Mouse (Mus musculus) embryonic facial prominence, embryonic 10.5 days (tissue): ENCODE measurements at regions not wholly inside any gene's neighbourhood (a gene's known extent, or its start where the extent isn't known, plus 50 kb on each side); places are given as distances from the start of the nearest gene placed in this dataset.

Experiments
- DNase-seq: peaks from one replicate; pipeline ENCODE4 v3.0.0-alpha.2; 2017; ENCODE audit warnings: low spot score
- H3K27ac ChIP-seq: fragments of 300-500 bp; sonication (generic); replicated peaks from 2 replicates; pipeline ENCODE4 v1.5.1; 2016; ENCODE audit warnings: mild to moderate bottlenecking
- H3K27me3 ChIP-seq: fragments of 300-500 bp; sonication (generic); replicated peaks from 2 replicates; pipeline ENCODE4 v1.6.1; 2016; ENCODE audit warnings: low read depth, mild to moderate bottlenecking; ENCODE audit not compliant: poor library complexity, severe bottlenecking
- H3K36me3 ChIP-seq: fragments of 300-500 bp; sonication (generic); replicated peaks from 2 replicates; pipeline ENCODE4 v1.6.1; 2016; ENCODE audit warnings: mild to moderate bottlenecking, moderate library complexity
- H3K4me1 ChIP-seq: fragments of 300-500 bp; sonication (generic); 2 replicates; pipeline ENCODE4 v1.6.1; 2016
- H3K4me3 ChIP-seq: fragments of 300-500 bp; sonication (generic); 2 replicates; pipeline ENCODE4 v1.5.1; 2016; ENCODE audit warnings: mild to moderate bottlenecking, moderate library complexity
- H3K9me3 ChIP-seq: fragments of 300-500 bp; sonication (generic); 2 replicates; pipeline ENCODE4 v1.6.1; 2016; ENCODE audit warnings: mild to moderate bottlenecking
- WGBS: fragments of 180-500 bp; shearing (Covaris S2); methylation state at CpG from one replicate; pipeline ENCODE4 v1.1.7; 2016; 5-methylcytosine and 5-hydroxymethylcytosine counted together

- WGBS, result 90% methylated on average over 2 of the region's 2 CpGs
- H3K4me1 ChIP-seq, result no peaks in the 10 kb centered on the region
- no peaks in the 10 kb centered on the region for H3K36me3 ChIP-seq
- no peaks in the 10 kb centered on the region for H3K27me3 ChIP-seq
- H3K27ac ChIP-seq, result no peak overlapping the region
- DNase-seq, result no peak
- H3K9me3 ChIP-seq, result no peaks in the 10 kb centered on the region
- H3K4me3 ChIP-seq, result no peak overlapping the region
Observed at GRCm38 (mm10) chr5:146657228-146657627, 72.2 kb upstream of the Gpr12 start.

GRCm38 (mm10) chr5:146655394-146655793 lies 70.4 kb upstream of the Gpr12 start:
- Histone ChIP-seq H3K36me3 (no peaks in the 10 kb centered on the region), H3K9me3 (no peaks in the 10 kb centered on the region), H3K4me3 (no peak overlapping the region), H3K27ac (no peak overlapping the region), H3K4me1 (no peaks in the 10 kb centered on the region), H3K27me3 (no peaks in the 10 kb centered on the region)
- WGBS, result 74% methylated on average over 7 of the region's 7 CpGs
- DNase-seq, result no peak

- Histone ChIP-seq H3K27me3 (no peaks in the 10 kb centered on the region), H3K9me3 (no peaks in the 10 kb centered on the region), H3K4me1 (no peaks in the 10 kb centered on the region), H3K36me3 (no peaks in the 10 kb centered on the region), H3K27ac (no peak overlapping the region), H3K4me3 (no peak overlapping the region)
- WGBS, result 87% methylated on average over 19 of the region's 19 CpGs
- no peak for DNase-seq
Observed at GRCm38 (mm10) chr5:146653686-146654450, 68.8 kb upstream of the Gpr12 start.

GRCm38 (mm10) chr5:146652874-146653273 lies 67.8 kb upstream of the Gpr12 start:
- no peak for DNase-seq
- H3K4me3 ChIP-seq, result no peak overlapping the region
- no peak overlapping the region for H3K27ac ChIP-seq

GRCm38 (mm10) chr5:146648519-146649060 lies 63.6 kb upstream of the Gpr12 start:
- DNase-seq, result no peak
- no peak overlapping the region for H3K4me3 ChIP-seq
- H3K27me3 ChIP-seq, result no peaks in the 10 kb centered on the region
- H3K36me3 ChIP-seq, result no peaks in the 10 kb centered on the region
- H3K4me1 ChIP-seq, result peaks cover 5% of the 10 kb centered on the region
- H3K9me3 ChIP-seq, result no peaks in the 10 kb centered on the region
- WGBS, result 69% methylated on average over 4 of the region's 4 CpGs
- H3K27ac ChIP-seq, result no peak overlapping the region

More at GRCm38 (mm10) chr5:146652874-146653273, 67.8 kb upstream of the Gpr12 start:
- Histone ChIP-seq H3K9me3 (no peaks in the 10 kb centered on the region), H3K27me3 (no peaks in the 10 kb centered on the region), H3K36me3 (no peaks in the 10 kb centered on the region), H3K4me1 (peaks cover 2% of the 10 kb centered on the region)
- WGBS, result 38% methylated on average over 5 of the region's 5 CpGs

GRCm38 (mm10) chr5:146647628-146648380 lies 62.8 kb upstream of the Gpr12 start:
- H3K36me3 ChIP-seq, result no peaks in the 10 kb centered on the region
- 38% methylated on average over 11 of the region's 11 CpGs for WGBS
- no peak for DNase-seq

GRCm38 (mm10) chr5:146644499-146644898 lies 59.5 kb upstream of the Gpr12 start:
- Histone ChIP-seq H3K9me3 (no peaks in the 10 kb centered on the region), H3K27ac (no peak overlapping the region), H3K27me3 (no peaks in the 10 kb centered on the region), H3K4me1 (peaks cover 5% of the 10 kb centered on the region), H3K36me3 (no peaks in the 10 kb centered on the region), H3K4me3 (no peak overlapping the region)
- WGBS, result 4% methylated on average over 4 of the region's 4 CpGs
- peak; percentile 84 for DNase-seq

More at GRCm38 (mm10) chr5:146647628-146648380, 62.8 kb upstream of the Gpr12 start:
- Histone ChIP-seq H3K27ac (no peak overlapping the region), H3K9me3 (no peaks in the 10 kb centered on the region), H3K4me3 (no peak overlapping the region), H3K27me3 (no peaks in the 10 kb centered on the region), H3K4me1 (peaks cover 5% of the 10 kb centered on the region)

GRCm38 (mm10) chr5:146641931-146642330 lies 56.9 kb upstream of the Gpr12 start:
- no peak overlapping the region for H3K27ac ChIP-seq
- no peak for DNase-seq
- no peaks in the 10 kb centered on the region for H3K36me3 ChIP-seq
- no peaks in the 10 kb centered on the region for H3K4me1 ChIP-seq
- WGBS, result 80% methylated on average over 6 of the region's 6 CpGs
- H3K4me3 ChIP-seq, result no peak overlapping the region
- H3K9me3 ChIP-seq, result peaks cover 6% of the 10 kb centered on the region; the same call in 1 of the 2 replicates
- no peaks in the 10 kb centered on the region for H3K27me3 ChIP-seq

- Histone ChIP-seq H3K27ac (no peak overlapping the region), H3K9me3 (peaks cover 7% of the 10 kb centered on the region; the same call in 1 of the 2 replicates), H3K4me3 (no peak overlapping the region), H3K36me3 (no peaks in the 10 kb centered on the region), H3K4me1 (no peaks in the 10 kb centered on the region), H3K27me3 (no peaks in the 10 kb centered on the region)
- WGBS, result 90% methylated on average over 6 of the region's 6 CpGs
- no peak for DNase-seq
Observed at GRCm38 (mm10) chr5:146636859-146637258, 51.8 kb upstream of the Gpr12 start.
